Mouse (Mus musculus): ENCODE measurements around the gene Nmnat2.
"Not testable (repeated sequence)": the region's sequence is repeated elsewhere in the genome, so short reads cannot be mapped to it uniquely, and the experiment has no call there.

Gene Nmnat2

GRCm38 (mm10) chr1:153054112-153054821, 99.5 kb downstream of the Nmnat2 start:
- no peak for DNase-seq (ENCODE audit: low read depth, low spot score)

- DNase-seq (ENCODE audit: low read depth, low spot score): peak; percentile 15
Observed at GRCm38 (mm10) chr1:153058290-153058689, 103.5 kb downstream of the Nmnat2 start.

- DNase-seq (ENCODE audit: low read depth, low spot score): no peak
Observed at GRCm38 (mm10) chr1:153059626-153060025, 104.8 kb downstream of the Nmnat2 start.

GRCm38 (mm10) chr1:153062547-153062946, 107.8 kb downstream of the Nmnat2 start:
- no peak for DNase-seq (ENCODE audit: low read depth, low spot score)

GRCm38 (mm10) chr1:153064784-153065390, 110.1 kb downstream of the Nmnat2 start:
- no peak for DNase-seq (ENCODE audit: low read depth, low spot score)

- DNase-seq (ENCODE audit: low read depth, low spot score): no peak
Observed at GRCm38 (mm10) chr1:153065473-153066386, 110.9 kb downstream of the Nmnat2 start.

GRCm38 (mm10) chr1:153066387-153066781, 111.6 kb downstream of the Nmnat2 start:
- no peak for DNase-seq (ENCODE audit: low read depth, low spot score)

GRCm38 (mm10) chr1:153071563-153071962, 116.8 kb downstream of the Nmnat2 start:
- DNase-seq (ENCODE audit: low read depth, low spot score): no peak

- no peak for DNase-seq (ENCODE audit: low read depth, low spot score)
Observed at GRCm38 (mm10) chr1:153071995-153072394, 117.2 kb downstream of the Nmnat2 start.

GRCm38 (mm10) chr1:153072711-153073110, 117.9 kb downstream of the Nmnat2 start:
- no peak for DNase-seq (ENCODE audit: low read depth, low spot score)

GRCm38 (mm10) chr1:153073441-153073840, 118.6 kb downstream of the Nmnat2 start:
- no peak for DNase-seq (ENCODE audit: low read depth, low spot score)

GRCm38 (mm10) chr1:153075087-153075736, 120.4 kb downstream of the Nmnat2 start:
- no peak for DNase-seq (ENCODE audit: low read depth, low spot score)

- no peak for DNase-seq (ENCODE audit: low read depth, low spot score)
Observed at GRCm38 (mm10) chr1:153075955-153076354, 121.2 kb downstream of the Nmnat2 start.

GRCm38 (mm10) chr1:153083233-153083632, 128.4 kb downstream of the Nmnat2 start:
- DNase-seq (ENCODE audit: low read depth, low spot score): not testable (repeated sequence)

- no peak for DNase-seq (ENCODE audit: low read depth, low spot score)
Observed at GRCm38 (mm10) chr1:153084191-153084590, 129.4 kb downstream of the Nmnat2 start.

- peak; percentile 89 for DNase-seq (ENCODE audit: low read depth, low spot score)
Observed at GRCm38 (mm10) chr1:153085198-153085597, 130.4 kb downstream of the Nmnat2 start.

GRCm38 (mm10) chr1:153087771-153088170, 133.0 kb downstream of the Nmnat2 start:
- peak; percentile 78 for DNase-seq (ENCODE audit: low read depth, low spot score)

GRCm38 (mm10) chr1:153090081-153090480, 135.3 kb downstream of the Nmnat2 start:
- DNase-seq (ENCODE audit: low read depth, low spot score): no peak

- no peak for DNase-seq (ENCODE audit: low read depth, low spot score)
Observed at GRCm38 (mm10) chr1:153090807-153091206, 136.0 kb downstream of the Nmnat2 start.

- no peak for DNase-seq (ENCODE audit: low read depth, low spot score)
Observed at GRCm38 (mm10) chr1:153091438-153092236, 136.8 kb downstream of the Nmnat2 start.

All from CD4-positive helper T cell, adult 2 months (primary cell).